Mouse (Mus musculus): ENCODE data around the gene Etfrf1. TPM values are rescaled to one million over a fixed set of nuclear protein-coding genes. Genes with fewer than 3 reads are reported as not detected.
A peak's percentile ranks its signal among the peaks of the same experiment; 100 is the strongest.

Etfrf1 gene
- polyA plus RNA-seq, 1 experiment from 2014 or later = 33.4 TPM

- Histone ChIP-seq H3K4me1 (ENCODE audit: control insufficient read depth, insufficient read depth, low read length) (0 out of 2 replicates have a peak, but pooled peaks cover 3% of the 10 kb centered on the region), H3K36me3 (ENCODE audit: control insufficient read depth, insufficient read depth, low read length) (no peaks in the 10 kb centered on the region; the same call in 1 of the 2 replicates), H3K4me3 (ENCODE audit: low read depth, low read length) (peak overlapping the region; percentile 44), H3K27me3 (ENCODE audit: control insufficient read depth, insufficient read depth, low read length) (no peaks in the 10 kb centered on the region), H3K9ac (ENCODE audit: low read length) (peak overlapping the region; percentile 67), H3K4me2 (ENCODE audit: low read depth) (peak overlapping the region; percentile 55), H3K27ac (ENCODE audit: low read depth, low read length) (peak overlapping the region; percentile 88), H3K9me3 (ENCODE audit: control insufficient read depth, low read length) (no peaks in the 10 kb centered on the region)
- WGBS = 4% methylated on average over 21 of the region's 21 CpGs
- ATAC-seq (ENCODE audit: insufficient read depth, low FRiP score, low TSS enrichment) (peak; percentile 61), DNase-seq (ENCODE audit: low spot score) (no peak)
Measured at GRCm38 (mm10) chr6:145211376-145212305, 707 bp downstream of the Etfrf1 start.

- H3K4me3 ChIP-seq (ENCODE audit: low read depth, low read length) = no peak overlapping the region
- no peak overlapping the region for H3K27ac ChIP-seq (ENCODE audit: low read depth, low read length)
- H3K27me3 ChIP-seq (ENCODE audit: control insufficient read depth, insufficient read depth, low read length) = no peaks in the 10 kb centered on the region
- no peak for ATAC-seq (ENCODE audit: insufficient read depth, low FRiP score, low TSS enrichment)
- DNase-seq (ENCODE audit: low spot score) = no peak
- 83% methylated on average over 2 of the region's 2 CpGs for WGBS
- no peak overlapping the region for H3K4me2 ChIP-seq (ENCODE audit: low read depth)
- H3K9ac ChIP-seq (ENCODE audit: low read length) = no peak overlapping the region
- H3K9me3 ChIP-seq (ENCODE audit: control insufficient read depth, low read length) = no peaks in the 10 kb centered on the region
- 0 out of 2 replicates have a peak, but pooled peaks cover 3% of the 10 kb centered on the region for H3K4me1 ChIP-seq (ENCODE audit: control insufficient read depth, insufficient read depth, low read length)
- no peaks in the 10 kb centered on the region; the same call in none of the 2 replicates for H3K36me3 ChIP-seq (ENCODE audit: control insufficient read depth, insufficient read depth, low read length)
Measured at GRCm38 (mm10) chr6:145213916-145214315, 3.0 kb downstream of the Etfrf1 start.

DNA sequence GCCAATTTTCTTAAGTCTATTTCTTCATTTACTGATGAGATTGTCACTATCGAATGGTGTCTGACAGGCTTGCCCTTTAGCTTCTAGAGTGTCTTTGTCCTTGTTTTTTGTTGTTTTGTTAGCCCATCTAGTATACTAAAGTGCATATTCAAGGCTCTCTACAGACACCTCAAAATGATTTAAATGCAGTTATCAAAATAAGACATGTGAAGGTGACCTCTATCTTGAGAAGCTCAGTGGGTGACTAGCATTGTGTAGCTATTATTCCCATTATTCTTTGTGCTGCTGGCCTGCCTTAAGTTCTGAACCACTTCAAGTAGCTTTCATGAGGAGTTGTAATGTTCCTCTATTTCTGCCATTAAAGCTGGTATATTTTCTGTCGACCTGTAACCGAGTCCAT, 4.9 kb downstream of the Etfrf1 start:
- Histone ChIP-seq H3K27ac (ENCODE audit: low read depth, low read length) (no peak overlapping the region), H3K36me3 (ENCODE audit: control insufficient read depth, insufficient read depth, low read length) (peaks cover 3% of the 10 kb centered on the region), H3K9me3 (ENCODE audit: control insufficient read depth, low read length) (no peaks in the 10 kb centered on the region), H3K27me3 (ENCODE audit: control insufficient read depth, insufficient read depth, low read length) (no peaks in the 10 kb centered on the region), H3K4me3 (ENCODE audit: low read depth, low read length) (no peak overlapping the region), H3K9ac (ENCODE audit: low read length) (no peak overlapping the region), H3K4me2 (ENCODE audit: low read depth) (no peak overlapping the region), H3K4me1 (ENCODE audit: control insufficient read depth, insufficient read depth, low read length) (0 out of 2 replicates have a peak, but pooled peaks cover 3% of the 10 kb centered on the region)
- 88% methylated on average over 3 of the region's 3 CpGs for WGBS
- DNase-seq (ENCODE audit: low spot score) (no peak), ATAC-seq (ENCODE audit: insufficient read depth, low FRiP score, low TSS enrichment) (no peak)

GRCm38 (mm10) chr6:145224246-145224645, 13.3 kb downstream of the Etfrf1 start:
- H3K27ac ChIP-seq (ENCODE audit: low read depth, low read length) = no peak overlapping the region
- no peak for ATAC-seq (ENCODE audit: insufficient read depth, low FRiP score, low TSS enrichment)
- H3K36me3 ChIP-seq (ENCODE audit: control insufficient read depth, insufficient read depth, low read length) = peaks cover 3% of the 10 kb centered on the region; the same call in 1 of the 2 replicates
- H3K4me1 ChIP-seq (ENCODE audit: control insufficient read depth, insufficient read depth, low read length) = no peaks in the 10 kb centered on the region
- DNase-seq (ENCODE audit: low spot score) = no peak
- WGBS = 95% methylated on average over 6 of the region's 6 CpGs
- H3K4me2 ChIP-seq (ENCODE audit: low read depth) = no peak overlapping the region
- no peak overlapping the region for H3K9ac ChIP-seq (ENCODE audit: low read length)
- no peaks in the 10 kb centered on the region for H3K9me3 ChIP-seq (ENCODE audit: control insufficient read depth, low read length)
- H3K27me3 ChIP-seq (ENCODE audit: control insufficient read depth, insufficient read depth, low read length) = no peaks in the 10 kb centered on the region
- H3K4me3 ChIP-seq (ENCODE audit: low read depth, low read length) = no peak overlapping the region

- WGBS = 93% methylated on average over 3 of the region's 3 CpGs
- Histone ChIP-seq H3K4me2 (ENCODE audit: low read depth) (no peak overlapping the region), H3K4me3 (ENCODE audit: low read depth, low read length) (no peak overlapping the region), H3K9me3 (ENCODE audit: control insufficient read depth, low read length) (no peaks in the 10 kb centered on the region), H3K9ac (ENCODE audit: low read length) (no peak overlapping the region), H3K27me3 (ENCODE audit: control insufficient read depth, insufficient read depth, low read length) (no peaks in the 10 kb centered on the region), H3K27ac (ENCODE audit: low read depth, low read length) (no peak overlapping the region), H3K4me1 (ENCODE audit: control insufficient read depth, insufficient read depth, low read length) (no peaks in the 10 kb centered on the region), H3K36me3 (ENCODE audit: control insufficient read depth, insufficient read depth, low read length) (0 out of 2 replicates have a peak, but pooled peaks cover 3% of the 10 kb centered on the region)
- DNase-seq (ENCODE audit: low spot score) (no peak), ATAC-seq (ENCODE audit: insufficient read depth, low FRiP score, low TSS enrichment) (no peak)
Measured at GRCm38 (mm10) chr6:145226296-145226695, 15.4 kb downstream of the Etfrf1 start.

DNA sequence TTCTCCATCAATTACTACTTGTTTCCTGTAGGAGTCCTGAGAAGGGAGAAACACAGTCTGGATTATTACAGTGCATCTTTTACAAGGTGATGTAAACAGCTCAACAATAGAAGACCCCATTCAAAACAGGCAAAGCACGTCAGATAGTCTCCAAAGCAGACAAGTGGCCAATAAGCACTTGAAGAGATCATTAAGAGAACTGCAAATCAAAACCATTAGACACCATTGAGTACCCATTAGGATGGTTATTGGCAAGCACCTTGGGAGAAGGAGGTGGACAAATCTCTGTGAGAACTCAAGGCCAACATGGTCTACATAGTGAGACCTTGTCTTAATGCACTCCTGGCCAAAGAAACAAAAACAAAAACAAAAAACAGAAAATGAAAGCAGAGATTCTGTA, 23.5 kb downstream of the Etfrf1 start:
- H3K9ac ChIP-seq (ENCODE audit: low read length) = no peak overlapping the region
- ATAC-seq (ENCODE audit: insufficient read depth, low FRiP score, low TSS enrichment) (no peak), DNase-seq (ENCODE audit: low spot score) (no peak)
- no peaks in the 10 kb centered on the region for H3K27me3 ChIP-seq (ENCODE audit: control insufficient read depth, insufficient read depth, low read length)
- H3K4me1 ChIP-seq (ENCODE audit: control insufficient read depth, insufficient read depth, low read length) = no peaks in the 10 kb centered on the region
- WGBS = 74% methylated on average over 1 of the region's 1 CpGs
- no peaks in the 10 kb centered on the region for H3K9me3 ChIP-seq (ENCODE audit: control insufficient read depth, low read length)
- H3K4me3 ChIP-seq (ENCODE audit: low read depth, low read length) = no peak overlapping the region
- H3K4me2 ChIP-seq (ENCODE audit: low read depth) = no peak overlapping the region
- H3K36me3 ChIP-seq (ENCODE audit: control insufficient read depth, insufficient read depth, low read length) = 0 out of 2 replicates have a peak, but pooled peaks cover 3% of the 10 kb centered on the region
- H3K27ac ChIP-seq (ENCODE audit: low read depth, low read length) = no peak overlapping the region

GRCm38 (mm10) chr6:145235367-145235766, 24.4 kb downstream of the Etfrf1 start:
- no peaks in the 10 kb centered on the region for H3K9me3 ChIP-seq (ENCODE audit: control insufficient read depth, low read length)
- no peak overlapping the region for H3K4me3 ChIP-seq (ENCODE audit: low read depth, low read length)
- no peak overlapping the region for H3K27ac ChIP-seq (ENCODE audit: low read depth, low read length)
- WGBS = 89% methylated on average over 6 of the region's 6 CpGs
- ATAC-seq (ENCODE audit: insufficient read depth, low FRiP score, low TSS enrichment) (no peak), DNase-seq (ENCODE audit: low spot score) (no peak)
- 0 out of 2 replicates have a peak, but pooled peaks cover 3% of the 10 kb centered on the region for H3K36me3 ChIP-seq (ENCODE audit: control insufficient read depth, insufficient read depth, low read length)
- H3K4me1 ChIP-seq (ENCODE audit: control insufficient read depth, insufficient read depth, low read length) = no peaks in the 10 kb centered on the region
- H3K27me3 ChIP-seq (ENCODE audit: control insufficient read depth, insufficient read depth, low read length) = no peaks in the 10 kb centered on the region
- no peak overlapping the region for H3K4me2 ChIP-seq (ENCODE audit: low read depth)
- H3K9ac ChIP-seq (ENCODE audit: low read length) = no peak overlapping the region

GRCm38 (mm10) chr6:145237148-145237547, 26.2 kb downstream of the Etfrf1 start:
- Histone ChIP-seq H3K4me1 (ENCODE audit: control insufficient read depth, insufficient read depth, low read length) (no peaks in the 10 kb centered on the region), H3K27me3 (ENCODE audit: control insufficient read depth, insufficient read depth, low read length) (no peaks in the 10 kb centered on the region), H3K27ac (ENCODE audit: low read depth, low read length) (no peak overlapping the region), H3K4me2 (ENCODE audit: low read depth) (no peak overlapping the region), H3K36me3 (ENCODE audit: control insufficient read depth, insufficient read depth, low read length) (no peaks in the 10 kb centered on the region), H3K4me3 (ENCODE audit: low read depth, low read length) (no peak overlapping the region), H3K9me3 (ENCODE audit: control insufficient read depth, low read length) (no peaks in the 10 kb centered on the region), H3K9ac (ENCODE audit: low read length) (no peak overlapping the region)
- ATAC-seq (ENCODE audit: insufficient read depth, low FRiP score, low TSS enrichment) (no peak), DNase-seq (ENCODE audit: low spot score) (no peak)
- WGBS = 82% methylated on average over 4 of the region's 4 CpGs

DNA sequence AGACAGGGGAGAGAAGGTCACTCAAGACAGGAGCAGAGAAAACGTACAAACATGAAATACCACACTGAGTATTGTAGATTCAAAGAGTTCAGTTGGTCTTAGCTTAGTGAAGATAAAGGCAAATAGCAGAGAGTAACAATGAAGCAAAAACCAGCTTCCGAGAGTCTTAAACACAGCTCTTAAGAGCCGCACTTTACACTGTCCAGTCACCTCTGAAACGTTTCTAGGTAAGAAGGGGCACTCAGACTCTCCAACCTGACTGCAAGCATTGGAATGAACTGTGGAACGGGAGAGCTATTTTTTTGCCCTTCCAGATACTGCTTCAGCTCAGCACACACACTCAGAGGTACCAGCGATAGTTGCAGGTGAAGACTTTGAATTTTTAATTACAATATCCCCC, 29.4 kb downstream of the Etfrf1 start:
- no peaks in the 10 kb centered on the region for H3K27me3 ChIP-seq (ENCODE audit: control insufficient read depth, insufficient read depth, low read length)
- H3K9ac ChIP-seq (ENCODE audit: low read length) = no peak overlapping the region
- WGBS = 91% methylated on average over 6 of the region's 6 CpGs
- no peak for DNase-seq (ENCODE audit: low spot score)
- no peak for ATAC-seq (ENCODE audit: insufficient read depth, low FRiP score, low TSS enrichment)
- H3K27ac ChIP-seq (ENCODE audit: low read depth, low read length) = no peak overlapping the region
- H3K36me3 ChIP-seq (ENCODE audit: control insufficient read depth, insufficient read depth, low read length) = no peaks in the 10 kb centered on the region
- H3K4me2 ChIP-seq (ENCODE audit: low read depth) = no peak overlapping the region
- no peaks in the 10 kb centered on the region for H3K9me3 ChIP-seq (ENCODE audit: control insufficient read depth, low read length)
- no peak overlapping the region for H3K4me3 ChIP-seq (ENCODE audit: low read depth, low read length)
- no peaks in the 10 kb centered on the region for H3K4me1 ChIP-seq (ENCODE audit: control insufficient read depth, insufficient read depth, low read length)
